Comparison of ENCODE assay signal across 1 mouse cellular context in genomic region chr1:153702166-153702852, GRCm38 (mm10).
TF ChIP-seq lines count a peak whose summit lies in the region.

No protein-coding gene starts in this region.

TF ChIP-seq in CH12.LX, 34 proteins besides CTCF, POLR2A, EP300 and RAD21 (continued from another document):
- TF ChIP-seq IRF4 (IDR thresholded peaks at IDR 0.05; ENCODE audit: low read depth, low read length) (no peak), POLR2AphosphoS2 (IDR thresholded peaks at IDR 0.05; ENCODE audit: low read depth, low read length) (no peak), TCF12 (IDR thresholded peaks at IDR 0.05; ENCODE audit: low read depth, low read length) (no peak), USF2 (conservative IDR thresholded peaks at IDR 0.05; ENCODE audit: low read depth, low read length) (no peak), CHD1 (IDR thresholded peaks at IDR 0.05; ENCODE audit: low read depth, low read length) (no peak), SMC3 (IDR thresholded peaks at IDR 0.05; ENCODE audit: low read depth, low read length) (no peak), SIN3A (IDR thresholded peaks at IDR 0.05; ENCODE audit: low read length) (no peak)
TF ChIP-seq in CH12.LX: peak in this region for 0.
